Comparison of ENCODE assay signal across 10 mouse cellular contexts in the genomic region with DNA sequence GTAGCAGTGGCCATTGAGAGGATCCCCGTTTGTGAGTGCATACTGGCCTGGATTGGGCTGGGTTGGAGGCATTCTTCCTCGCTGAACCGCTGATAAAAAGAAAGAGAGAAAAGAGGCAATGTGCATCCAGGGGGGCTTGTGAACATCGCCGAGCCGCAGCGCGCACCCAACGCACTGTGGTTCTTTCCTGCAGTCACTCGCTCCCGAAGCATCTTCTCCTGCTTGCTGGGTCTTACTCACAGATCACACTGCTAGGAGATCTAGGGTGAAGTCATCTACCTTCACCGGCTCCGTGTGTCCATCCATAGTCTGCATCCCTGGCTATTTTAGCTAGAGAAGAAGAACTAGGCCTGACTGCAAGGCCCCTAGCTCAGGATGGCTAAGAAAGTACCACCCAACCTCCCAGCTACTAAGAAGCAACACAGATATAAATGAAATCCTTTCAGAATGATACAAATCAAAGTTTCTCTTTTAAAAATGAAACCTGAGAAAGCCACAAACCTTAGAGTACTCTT. TPM values are rescaled to one million over a fixed set of nuclear protein-coding genes. Genes with fewer than 3 reads are reported as not detected.
DNase-seq lines count a peak whose midpoint lies in the region; ATAC-seq lines count a peak whose summit lies in the region.
"Had no signal": no experiment of that assay in that cellular context is flagged by ENCODE, and none has a peak within 500 bp of the region (broad histone marks: within the 10 kb centered on the region; RNA-seq: fewer than 3 reads in every experiment).

No protein-coding gene starts in this region.

- peaks cover 57% of the 10 kb centered on the region for H3K27me3 ChIP-seq in heart, embryonic 10.5 days (ENCODE audit: insufficient read depth, poor library complexity, severe bottlenecking)
- peaks cover 54% of the 10 kb centered on the region for H3K27me3 ChIP-seq in embryonic facial prominence, embryonic 15.5 days
- H3K27me3 ChIP-seq in limb, embryonic 13.5 days = peaks cover 77% of the 10 kb centered on the region
- H3K27me3 ChIP-seq: CH12.LX had no signal

- H3K36me3 ChIP-seq in heart, embryonic 10.5 days = 0 out of 2 replicates have a peak, but pooled peaks cover 9% of the 10 kb centered on the region
- no peaks in the 10 kb centered on the region for H3K36me3 ChIP-seq in embryonic facial prominence, embryonic 15.5 days
- no peaks in the 10 kb centered on the region for H3K36me3 ChIP-seq in limb, embryonic 13.5 days
- H3K36me3 ChIP-seq: liver, embryonic 15.5 days had no signal

- H3K4me3 ChIP-seq in heart, embryonic 10.5 days = peak overlapping the region; percentile 67
- H3K4me3 ChIP-seq in embryonic facial prominence, embryonic 15.5 days (replicated peaks) = peak overlapping the region; percentile 41
- peak overlapping the region; percentile 41 for H3K4me3 ChIP-seq in limb, embryonic 13.5 days

- no peak for ATAC-seq in embryonic facial prominence, embryonic 15.5 days (ENCODE audit: insufficient number of reproducible peaks, low FRiP score, low TSS enrichment, low read depth)
- ATAC-seq in limb, embryonic 13.5 days (ENCODE audit: low FRiP score, low read depth) = no peak
- ATAC-seq in monocyte, adult 5-6 weeks (replicated peaks; ENCODE audit: insufficient number of reproducible peaks, low FRiP score, low TSS enrichment, poor library complexity, severe bottlenecking) = no peak

- H3K4me1 ChIP-seq in heart, embryonic 10.5 days = peaks cover 23% of the 10 kb centered on the region
- peaks cover 22% of the 10 kb centered on the region for H3K4me1 ChIP-seq in embryonic facial prominence, embryonic 15.5 days
- H3K4me1 ChIP-seq in limb, embryonic 13.5 days = peaks cover 28% of the 10 kb centered on the region

- H3K4me2 ChIP-seq in embryonic facial prominence, embryonic 15.5 days (replicated peaks) = peak overlapping the region; percentile 54
- H3K4me2 ChIP-seq in limb, embryonic 13.5 days (replicated peaks) = peak overlapping the region; percentile 66

- H3K9ac ChIP-seq in embryonic facial prominence, embryonic 15.5 days = 0 out of 2 replicates have a peak overlapping the region, but pooled peaks have one; percentile 26
- no peak overlapping the region for H3K9ac ChIP-seq in limb, embryonic 13.5 days
- H3K9ac ChIP-seq: liver, embryonic 15.5 days had no signal

- peak overlapping the region; percentile 84 for H3K27ac ChIP-seq in heart, embryonic 10.5 days
- H3K27ac ChIP-seq in embryonic facial prominence, embryonic 15.5 days (replicated peaks) = 0 out of 2 replicates have a peak overlapping the region, but pooled peaks have one; percentile 22
- H3K27ac ChIP-seq in limb, embryonic 13.5 days = no peak overlapping the region
- H3K27ac ChIP-seq: liver, embryonic 15.5 days had no signal

- no peak for DNase-seq in heart, embryonic 10.5 days (ENCODE audit: low spot score)
- no peak for DNase-seq in heart, postnatal 25 days (ENCODE audit: low spot score)
- DNase-seq in 3T3-L1 (ENCODE audit: low read depth, low spot score) = peak; percentile 15
- DNase-seq in adipocyte (ENCODE audit: low spot score) = no peak
- DNase-seq in lung, postnatal 4 days = no peak

- H3K9me3 ChIP-seq in heart, embryonic 10.5 days = no peaks in the 10 kb centered on the region
- no peaks in the 10 kb centered on the region for H3K9me3 ChIP-seq in embryonic facial prominence, embryonic 15.5 days (replicated peaks)
- H3K9me3 ChIP-seq in limb, embryonic 13.5 days = no peaks in the 10 kb centered on the region
- H3K9me3 ChIP-seq: liver, embryonic 15.5 days had no signal

- WGBS in heart, embryonic 10.5 days = 8% methylated on average over 13 of the region's 13 CpGs
- 19% methylated on average over 13 of the region's 13 CpGs for WGBS in embryonic facial prominence, embryonic 15.5 days
- 9% methylated on average over 13 of the region's 13 CpGs for WGBS in limb, embryonic 13.5 days

- intact Hi-C loops in heart, postnatal 25 days (cut with DNase I) = no loop called here

RNA-seq across cellular contexts. Expression of gene Nr2f1, which starts 3.9 kb away (rescaled TPM):
- polyA plus RNA-seq in heart, embryonic 10.5 days (2016; fragmentation: Nextera tagmentation; extraction: Ambion mirVana) = 6.0 and 13.8 TPM in 2 replicates
- total RNA-seq in heart, postnatal 25 days (2021) = 1 to 10 TPM; 2.3 to 2.9 TPM
- polyA plus RNA-seq in embryonic facial prominence, embryonic 15.5 days (2015; fragmentation: Nextera tagmentation; extraction: Ambion mirVana) = 14.5 and 18.4 TPM in 2 replicates
- 3.0 and 3.1 TPM in 2 replicates for polyA plus RNA-seq in limb, embryonic 13.5 days (2015; fragmentation: Nextera tagmentation; extraction: Ambion mirVana)
- not detected in 3 replicates for total RNA-seq in monocyte, adult 5-6 weeks (2017)
- total RNA-seq: CH12.LX had no signal
